Mouse (Mus musculus): ENCODE measurements around the gene Fkrp. TPM values are rescaled to one million over a fixed set of nuclear protein-coding genes. Genes with fewer than 3 reads are reported as not detected.

The Fkrp gene
- polyA plus RNA-seq, 1 experiment: 41.7 TPM

- no peak overlapping the region for H3K4me3 ChIP-seq (replicated peaks; ENCODE audit: extremely low read depth, low read depth, low read length)
- no peak for TF ChIP-seq CTCF (IDR thresholded peaks at IDR 0.05; ENCODE audit: insufficient read depth, low read length)
- TF ChIP-seq POLR2A (IDR thresholded peaks at IDR 0.05; ENCODE audit: borderline replicate concordance, extremely low read depth, low read depth, low read length): no peak
- peaks cover 10% of the 10 kb centered on the region for H3K4me1 ChIP-seq (ENCODE audit: control insufficient read depth, insufficient read depth, low read length)
- 68% methylated on average over 6 of the region's 6 CpGs for WGBS
- no peak for DNase-seq
Observed at GRCm38 (mm10) chr7:16838804-16839426, 22.4 kb upstream of the Fkrp start.

GRCm38 (mm10) chr7:16837916-16838803 is 21.6 kb upstream of the Fkrp start:
- 88% methylated on average over 18 of the region's 18 CpGs for WGBS

GRCm38 (mm10) chr7:16830449-16830848 is 13.9 kb upstream of the Fkrp start:
- 53% methylated on average over 9 of the region's 9 CpGs for WGBS

More at GRCm38 (mm10) chr7:16837916-16838803, 21.6 kb upstream of the Fkrp start:
- DNase-seq: no peak
- H3K4me1 ChIP-seq (ENCODE audit: control insufficient read depth, insufficient read depth, low read length): peaks cover 10% of the 10 kb centered on the region
- H3K4me3 ChIP-seq (replicated peaks; ENCODE audit: extremely low read depth, low read depth, low read length): no peak overlapping the region
- TF ChIP-seq POLR2A (IDR thresholded peaks at IDR 0.05; ENCODE audit: borderline replicate concordance, extremely low read depth, low read depth, low read length): no peak
- no peak for TF ChIP-seq CTCF (IDR thresholded peaks at IDR 0.05; ENCODE audit: insufficient read depth, low read length)

GRCm38 (mm10) chr7:16827274-16827673 is 10.7 kb upstream of the Fkrp start:
- peaks cover 10% of the 10 kb centered on the region for H3K4me1 ChIP-seq (ENCODE audit: control insufficient read depth, insufficient read depth, low read length)
- DNase-seq: no peak
- 59% methylated on average over 4 of the region's 4 CpGs for WGBS
- no peak for TF ChIP-seq CTCF (IDR thresholded peaks at IDR 0.05; ENCODE audit: insufficient read depth, low read length)
- TF ChIP-seq POLR2A (IDR thresholded peaks at IDR 0.05; ENCODE audit: borderline replicate concordance, extremely low read depth, low read depth, low read length): no peak
- H3K4me3 ChIP-seq (replicated peaks; ENCODE audit: extremely low read depth, low read depth, low read length): no peak overlapping the region

More at GRCm38 (mm10) chr7:16830449-16830848, 13.9 kb upstream of the Fkrp start:
- H3K4me1 ChIP-seq (ENCODE audit: control insufficient read depth, insufficient read depth, low read length): peaks cover 10% of the 10 kb centered on the region
- no peak for DNase-seq
- no peak overlapping the region for H3K4me3 ChIP-seq (replicated peaks; ENCODE audit: extremely low read depth, low read depth, low read length)
- no peak for TF ChIP-seq POLR2A (IDR thresholded peaks at IDR 0.05; ENCODE audit: borderline replicate concordance, extremely low read depth, low read depth, low read length)
- TF ChIP-seq CTCF (IDR thresholded peaks at IDR 0.05; ENCODE audit: insufficient read depth, low read length): no peak

- H3K4me1 ChIP-seq (ENCODE audit: control insufficient read depth, insufficient read depth, low read length): peaks cover 10% of the 10 kb centered on the region
- DNase-seq: no peak
- TF ChIP-seq CTCF (IDR thresholded peaks at IDR 0.05; ENCODE audit: insufficient read depth, low read length) (no peak), POLR2A (IDR thresholded peaks at IDR 0.05; ENCODE audit: borderline replicate concordance, extremely low read depth, low read depth, low read length) (no peak)
- no peak overlapping the region for H3K4me3 ChIP-seq (replicated peaks; ENCODE audit: extremely low read depth, low read depth, low read length)
- 55% methylated on average over 5 of the region's 5 CpGs for WGBS
Observed at GRCm38 (mm10) chr7:16826571-16826970, 10.0 kb upstream of the Fkrp start.

- no peak for DNase-seq
- Histone ChIP-seq H3K4me1 (ENCODE audit: control insufficient read depth, insufficient read depth, low read length) (peaks cover 14% of the 10 kb centered on the region), H3K4me3 (replicated peaks; ENCODE audit: extremely low read depth, low read depth, low read length) (no peak overlapping the region)
- TF ChIP-seq CTCF (IDR thresholded peaks at IDR 0.05; ENCODE audit: insufficient read depth, low read length) (peak; percentile 26; the same call in 1 of the 2 replicates), POLR2A (IDR thresholded peaks at IDR 0.05; ENCODE audit: borderline replicate concordance, extremely low read depth, low read depth, low read length) (no peak)
- 63% methylated on average over 10 of the region's 10 CpGs for WGBS
Observed at GRCm38 (mm10) chr7:16825785-16826184, 9.3 kb upstream of the Fkrp start.

- Histone ChIP-seq H3K4me1 (ENCODE audit: control insufficient read depth, insufficient read depth, low read length) (peaks cover 20% of the 10 kb centered on the region), H3K4me3 (replicated peaks; ENCODE audit: extremely low read depth, low read depth, low read length) (no peak overlapping the region)
- TF ChIP-seq CTCF (IDR thresholded peaks at IDR 0.05; ENCODE audit: insufficient read depth, low read length) (no peak), POLR2A (IDR thresholded peaks at IDR 0.05; ENCODE audit: borderline replicate concordance, extremely low read depth, low read depth, low read length) (no peak)
- 48% methylated on average over 5 of the region's 5 CpGs for WGBS
- no peak for DNase-seq
Observed at GRCm38 (mm10) chr7:16823734-16824133, 7.2 kb upstream of the Fkrp start.

GRCm38 (mm10) chr7:16821669-16822101 is 5.2 kb upstream of the Fkrp start:
- no peak for DNase-seq
- no peak overlapping the region for H3K4me3 ChIP-seq (replicated peaks; ENCODE audit: extremely low read depth, low read depth, low read length)
- WGBS: 53% methylated on average over 4 of the region's 4 CpGs
- H3K4me1 ChIP-seq (ENCODE audit: control insufficient read depth, insufficient read depth, low read length): peaks cover 27% of the 10 kb centered on the region
- no peak for TF ChIP-seq CTCF (IDR thresholded peaks at IDR 0.05; ENCODE audit: insufficient read depth, low read length)
- TF ChIP-seq POLR2A (IDR thresholded peaks at IDR 0.05; ENCODE audit: borderline replicate concordance, extremely low read depth, low read depth, low read length): no peak

- DNase-seq: no peak
- 51% methylated on average over 3 of the region's 3 CpGs for WGBS
- Histone ChIP-seq H3K4me1 (ENCODE audit: control insufficient read depth, insufficient read depth, low read length) (peaks cover 23% of the 10 kb centered on the region), H3K4me3 (replicated peaks; ENCODE audit: extremely low read depth, low read depth, low read length) (no peak overlapping the region)
- TF ChIP-seq CTCF (IDR thresholded peaks at IDR 0.05; ENCODE audit: insufficient read depth, low read length): no peak
- TF ChIP-seq POLR2A (IDR thresholded peaks at IDR 0.05; ENCODE audit: borderline replicate concordance, extremely low read depth, low read depth, low read length): no peak
Observed at GRCm38 (mm10) chr7:16821091-16821490, 4.6 kb upstream of the Fkrp start.

All from lung, adult 2 months (tissue).